Mouse (Mus musculus) T-helper 2 cell (primary cell): ENCODE data around the gene Ifi35.
"Not testable (repeated sequence)": the region's sequence is repeated elsewhere in the genome, so short reads cannot be mapped to it uniquely, and the experiment has no call there.

Source experiments
- in situ Hi-C: fragments of 300-600 bp; cut with MboI, MseI; formaldehyde crosslinking; loops from one replicate; pipeline ENCODE4 v1.15.1; 2025; ENCODE audit warnings: high pct_unique_total_duplicates

Ifi35 gene

GRCm38 (mm10) chr11:101448274-101448746 lies at the start of gene Ifi35:
TSS of gene Ifi35 (plus strand) at chr11:101448407.
- in situ Hi-C loops: no loop called here

GRCm38 (mm10) chr11:101415306-101415705 lies 32.9 kb upstream of the Ifi35 start:
- in situ Hi-C loops: no loop called here

GRCm38 (mm10) chr11:101416433-101417100 lies 31.6 kb upstream of the Ifi35 start:
- in situ Hi-C loops: no loop called here

- in situ Hi-C loops: no loop called here
Observed at GRCm38 (mm10) chr11:101417101-101417855, 30.9 kb upstream of the Ifi35 start, which contains the start of gene Aarsd1. TSS of gene Aarsd1 (minus strand) at chr11:101417615.

GRCm38 (mm10) chr11:101418991-101419390 lies 29.2 kb upstream of the Ifi35 start:
- in situ Hi-C loops: no loop called here

GRCm38 (mm10) chr11:101419610-101420009 lies 28.6 kb upstream of the Ifi35 start:
- in situ Hi-C loops: no loop called here

GRCm38 (mm10) chr11:101420148-101420547 lies 28.1 kb upstream of the Ifi35 start:
- in situ Hi-C loops: no loop called here

GRCm38 (mm10) chr11:101424105-101424851 lies 23.9 kb upstream of the Ifi35 start, which contains the start of gene Gm27029:
TSS of gene Gm27029 (minus strand) at chr11:101424796.
- in situ Hi-C loops: no loop called here

GRCm38 (mm10) chr11:101424925-101425813 lies 23.0 kb upstream of the Ifi35 start, which contains the start of the genes Rundc1 and Ptges3l:
TSS of gene Rundc1 (plus strand) at chr11:101425085.
TSS of gene Ptges3l (minus strand) at chr11:101425333.
- in situ Hi-C loops: no loop called here

GRCm38 (mm10) chr11:101426165-101426564 lies 22.0 kb upstream of the Ifi35 start:
- in situ Hi-C loops: no loop called here

- in situ Hi-C loops: no loop called here
Observed at GRCm38 (mm10) chr11:101431327-101431726, 16.9 kb upstream of the Ifi35 start.

GRCm38 (mm10) chr11:101433396-101433795 lies 14.8 kb upstream of the Ifi35 start:
- in situ Hi-C loops: no loop called here

- in situ Hi-C loops: no loop called here
Observed at GRCm38 (mm10) chr11:101435831-101436230, 12.4 kb upstream of the Ifi35 start.

- in situ Hi-C loops: no loop called here
Observed at GRCm38 (mm10) chr11:101436916-101437315, 11.3 kb upstream of the Ifi35 start.

- in situ Hi-C loops: not testable (repeated sequence)
Observed at GRCm38 (mm10) chr11:101438006-101438405, 10.2 kb upstream of the Ifi35 start.

- in situ Hi-C loops: not testable (repeated sequence)
Observed at GRCm38 (mm10) chr11:101441450-101442126, 6.6 kb upstream of the Ifi35 start.

GRCm38 (mm10) chr11:101442127-101442693 lies 6.0 kb upstream of the Ifi35 start, which contains the start of gene Rpl27:
TSS of gene Rpl27 (plus strand) at chr11:101442298.
- in situ Hi-C loops: no loop called here

GRCm38 (mm10) chr11:101442760-101443159 lies 5.4 kb upstream of the Ifi35 start:
- in situ Hi-C loops: no loop called here

- in situ Hi-C loops: no loop called here
Observed at GRCm38 (mm10) chr11:101446319-101446718, 1.9 kb upstream of the Ifi35 start.

GRCm38 (mm10) chr11:101446860-101447259 lies 1.3 kb upstream of the Ifi35 start:
- in situ Hi-C loops: not testable (repeated sequence)
